Mouse (Mus musculus) embryonic fibroblast, embryonic 13.5 days (primary cell): Measurements from ENCODE around the gene Mgat4e.

Source experiments
- CTCF ChIP-seq: IDR thresholded peaks from 2 replicates; pipeline ENCODE4 v1.5.1; 2011; ENCODE audit warnings: mild to moderate bottlenecking, control low read depth, low read length, moderate library complexity, borderline replicate concordance; ENCODE audit not compliant: insufficient read depth
- POLR2A ChIP-seq: IDR thresholded peaks from 2 replicates; pipeline ENCODE4 v1.6.1; 2011; ENCODE audit warnings: low read depth, mild to moderate bottlenecking, control low read depth, low read length, moderate library complexity

GRCm38 (mm10) chr1:134513876-134514590 is 35.4 kb downstream of the Mgat4e start:
- TF ChIP-seq POLR2A, result no peak
- no peak for TF ChIP-seq CTCF
